In the genomic region with DNA sequence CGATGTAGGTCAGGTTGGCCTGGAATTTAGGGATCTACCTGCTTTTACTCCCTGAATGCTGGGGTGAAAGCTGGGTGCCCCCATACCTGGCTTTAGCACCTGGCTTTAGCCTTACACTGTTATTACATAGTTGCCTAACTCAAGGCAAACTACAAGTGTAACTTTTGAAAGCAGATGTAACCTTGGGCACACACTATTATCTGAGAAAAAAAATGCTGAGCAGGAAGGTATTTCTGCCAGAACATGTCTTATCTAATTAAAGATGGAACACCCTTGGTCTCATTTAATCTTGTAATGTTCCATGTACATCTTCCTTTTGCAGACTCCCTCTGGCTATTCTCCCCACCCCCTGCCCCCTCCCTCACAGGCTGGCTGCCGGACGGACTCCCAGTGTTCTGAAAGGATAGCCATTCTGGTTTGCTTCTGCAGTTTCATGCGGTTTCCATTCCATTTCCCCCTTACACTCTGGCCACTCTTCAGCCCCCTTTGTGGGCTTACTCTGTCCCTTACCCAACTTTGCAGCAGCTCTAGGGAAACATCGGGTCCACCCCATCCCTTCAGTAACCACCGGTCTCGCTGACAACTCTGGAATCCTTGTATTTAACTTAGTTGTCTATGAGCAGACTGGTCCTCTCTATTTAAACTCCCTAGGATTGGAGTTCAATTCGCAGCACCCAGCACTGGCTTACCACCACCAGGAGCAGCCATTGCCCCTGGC, we compare ENCODE assay signal across 19 mouse cellular contexts. TPM values are rescaled to one million over a fixed set of nuclear protein-coding genes. Genes with fewer than 3 reads are reported as not detected.
"Had no signal": no experiment of that assay in that cellular context is flagged by ENCODE, and none has a peak within 500 bp of the region (broad histone marks: within the 10 kb centered on the region; RNA-seq: fewer than 3 reads in every experiment).

No protein-coding gene starts in this region.

- H3K27ac ChIP-seq: intestine, embryonic 15.5 days; kidney, embryonic 15.5 days; limb, embryonic 15.5 days; liver, embryonic 14.5 days; lung, embryonic 15.5 days; midbrain, embryonic 13.5 days; stomach, embryonic 15.5 days had no signal

- ATAC-seq: intestine, embryonic 15.5 days; midbrain, embryonic 13.5 days had no signal

- DNase-seq: kidney, adult 11 months; kidney, adult 8-10 months; kidney, postnatal 10 days; kidney, postnatal 36 days; left cerebral cortex, postnatal 4 days; lung, adult 18-20 months; lung, postnatal 10 days; lung, postnatal 36 days; thymus, postnatal 25 days had no signal

- H3K4me2 ChIP-seq: limb, embryonic 12.5 days; limb, embryonic 15.5 days; midbrain, embryonic 13.5 days; stomach, embryonic 15.5 days had no signal

- H3K4me1 ChIP-seq: stomach, embryonic 15.5 days had no signal

- H3K9ac ChIP-seq: intestine, embryonic 15.5 days; kidney, embryonic 15.5 days; limb, embryonic 12.5 days; limb, embryonic 15.5 days; liver, embryonic 14.5 days; lung, embryonic 15.5 days; midbrain, embryonic 13.5 days; stomach, embryonic 15.5 days had no signal

- H3K9me3 ChIP-seq: intestine, embryonic 15.5 days; kidney, embryonic 15.5 days; limb, embryonic 12.5 days; limb, embryonic 15.5 days; lung, embryonic 15.5 days; midbrain, embryonic 13.5 days; stomach, embryonic 15.5 days had no signal

- H3K4me3 ChIP-seq: intestine, embryonic 15.5 days; kidney, embryonic 15.5 days; limb, embryonic 12.5 days; limb, embryonic 15.5 days; lung, embryonic 15.5 days; midbrain, embryonic 13.5 days; stomach, embryonic 15.5 days had no signal

- H3K27me3 ChIP-seq: intestine, embryonic 15.5 days; kidney, embryonic 15.5 days; limb, embryonic 12.5 days; limb, embryonic 15.5 days; lung, embryonic 15.5 days; midbrain, embryonic 13.5 days; stomach, embryonic 15.5 days had no signal

RNA-seq across cellular contexts. Expression of a gene that starts 1.3 kb away (rescaled TPM):
- polyA plus RNA-seq: small intestine, adult 2 months; spleen, adult 2 months had no signal
